Mouse (Mus musculus) spleen, postnatal 14 days (tissue): ENCODE results near the gene Kdelr3.

ENCODE experiments used
- DNase-seq, 2 experiments: peaks; one replicate each; pipeline ENCODE4 v3.0.0; 2021 to 2022; ENCODE audit warnings: low spot score in 2 of 2

Gene Kdelr3

GRCm38 (mm10) chr15:79575543-79576222 is 59.5 kb downstream of the Kdelr3 start:
- DNase-seq, result no peak

- DNase-seq, result no peak
Measured at GRCm38 (mm10) chr15:79576947-79577346, 60.7 kb downstream of the Kdelr3 start.
